Mouse (Mus musculus) forelimb bud, embryonic 11.5 days (tissue): ENCODE measurements at regions not wholly inside any gene's neighbourhood (a gene's known extent, or its start where the extent isn't known, plus 50 kb on each side); places are given as distances from the start of the nearest gene placed in this dataset.
A peak's percentile ranks its signal among the peaks of the same experiment; 100 is the strongest.
"Not testable (repeated sequence)": the region's sequence is repeated elsewhere in the genome, so short reads cannot be mapped to it uniquely, and the experiment has no call there.

Source experiments
- DNase-seq: peaks from one replicate; pipeline ENCODE4 v3.0.0-alpha.2; 2012; ENCODE audit warnings: low read depth, low spot score

DNA sequence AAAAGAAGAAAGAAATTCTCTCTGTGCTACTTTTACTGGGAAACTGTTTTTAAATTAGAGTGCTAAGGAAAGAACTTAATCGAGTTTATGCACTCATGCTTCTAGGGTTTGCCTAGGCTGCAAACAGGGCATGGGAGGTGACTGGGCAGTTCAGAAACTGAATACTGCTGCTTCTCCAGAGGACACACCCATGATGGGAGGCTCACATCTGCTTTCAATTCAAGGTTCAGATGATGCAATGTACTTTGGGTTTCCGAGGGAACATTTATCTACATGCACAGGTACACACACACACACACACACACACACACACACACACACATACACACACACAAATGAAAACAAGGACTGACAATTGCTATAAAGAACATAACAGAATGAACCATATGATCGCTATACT, 417.4 kb downstream of the Htr7 start:
- no peak for DNase-seq

DNA sequence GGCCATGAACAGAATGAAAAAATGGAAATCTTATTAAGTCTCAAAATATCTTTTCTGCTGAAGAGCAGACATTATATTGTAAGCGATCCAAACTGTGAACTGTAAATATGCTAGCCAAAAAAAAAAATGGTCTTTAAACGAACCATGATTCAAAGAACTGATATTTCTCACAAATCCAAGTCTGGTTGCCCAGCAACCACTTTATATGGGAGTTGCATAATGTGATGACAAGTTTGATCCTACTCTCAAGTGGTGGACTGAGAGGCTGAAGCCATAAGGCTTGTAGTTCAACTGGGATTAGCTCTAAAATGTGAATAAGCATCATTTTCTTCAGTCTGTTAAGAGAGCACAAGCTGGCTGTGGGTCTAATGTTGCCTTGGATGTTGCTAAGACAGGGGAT, 435.5 kb downstream of the Htr7 start:
- DNase-seq = no peak

DNA sequence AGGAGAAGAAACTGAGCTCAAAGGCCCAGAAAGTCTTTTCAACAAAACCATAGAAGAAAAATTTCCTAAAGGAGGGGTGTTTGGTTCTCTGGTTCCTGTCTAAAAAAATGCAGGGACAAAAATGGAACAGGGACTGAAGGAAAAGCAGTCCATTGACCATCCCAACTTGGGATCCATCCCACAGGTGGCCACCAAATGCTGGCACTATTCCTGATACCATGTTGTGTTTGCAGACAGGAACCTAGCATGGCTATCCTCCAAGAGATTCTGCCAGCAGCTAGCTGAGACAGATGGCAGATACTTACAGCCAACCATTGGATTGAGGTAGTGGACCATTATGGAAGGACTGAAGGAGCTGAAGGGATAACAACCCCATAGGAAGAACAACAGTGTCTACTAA, 461.9 kb downstream of the Htr7 start:
- DNase-seq = no peak

DNA sequence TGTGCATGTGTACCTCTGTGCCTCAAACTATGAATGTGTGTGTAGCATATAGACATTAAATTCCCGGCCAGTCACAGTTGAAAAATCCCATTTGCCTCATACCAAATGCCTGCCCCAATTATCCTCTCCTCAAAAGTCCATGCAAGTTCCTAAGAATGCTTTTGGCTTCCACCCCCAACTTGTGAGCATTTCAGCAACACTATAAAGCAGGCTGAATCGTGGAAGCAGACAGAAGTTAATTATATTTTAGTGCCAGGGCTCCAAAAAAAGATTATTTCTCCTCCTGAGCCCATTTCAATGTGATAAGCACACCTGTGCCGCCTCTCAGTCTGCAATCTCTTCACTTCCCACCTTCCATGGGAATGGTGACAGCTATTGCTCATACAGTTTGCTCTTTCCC, 481.3 kb downstream of the Htr7 start:
- no peak for DNase-seq

DNA sequence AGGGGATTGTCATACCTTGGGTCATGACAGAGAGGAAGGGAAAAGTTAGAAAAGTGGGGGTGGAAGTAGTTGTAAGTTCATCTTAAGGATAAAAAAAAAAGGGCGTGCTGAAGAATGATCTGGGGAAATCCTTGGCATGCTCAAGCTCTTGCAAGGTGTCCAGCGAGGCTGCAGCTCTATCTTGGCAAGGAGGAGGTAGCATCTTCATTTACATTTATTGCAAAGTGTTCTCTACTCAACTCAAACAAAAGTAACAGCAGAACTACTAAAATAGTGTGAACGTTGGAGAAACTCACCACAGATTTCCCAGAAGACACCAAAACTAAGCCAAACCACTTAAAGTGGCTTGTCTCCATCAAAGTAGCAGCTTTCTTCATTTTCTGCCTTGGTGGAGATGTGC, 507.9 kb downstream of the Htr7 start:
- no peak for DNase-seq

DNA sequence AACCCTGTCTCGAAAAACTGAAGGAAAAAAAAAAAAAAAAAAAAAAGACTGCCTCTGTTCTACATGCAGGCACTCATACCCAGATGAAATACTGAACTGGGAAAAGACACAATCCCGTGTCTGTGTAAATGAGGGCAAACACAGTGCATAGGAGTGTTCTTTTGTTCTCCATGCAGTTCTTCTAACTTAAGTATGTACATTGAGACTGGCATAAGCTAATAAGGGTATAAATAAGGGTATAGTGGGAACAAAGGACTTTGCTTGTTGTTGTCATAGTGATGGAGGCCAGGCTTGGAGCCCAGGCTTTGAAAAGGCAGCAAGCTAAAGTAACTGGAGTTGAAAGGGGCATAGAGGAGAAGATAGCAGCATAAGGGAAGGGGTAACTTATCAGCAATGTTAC, 520.5 kb downstream of the Htr7 start:
- DNase-seq = no peak

DNA sequence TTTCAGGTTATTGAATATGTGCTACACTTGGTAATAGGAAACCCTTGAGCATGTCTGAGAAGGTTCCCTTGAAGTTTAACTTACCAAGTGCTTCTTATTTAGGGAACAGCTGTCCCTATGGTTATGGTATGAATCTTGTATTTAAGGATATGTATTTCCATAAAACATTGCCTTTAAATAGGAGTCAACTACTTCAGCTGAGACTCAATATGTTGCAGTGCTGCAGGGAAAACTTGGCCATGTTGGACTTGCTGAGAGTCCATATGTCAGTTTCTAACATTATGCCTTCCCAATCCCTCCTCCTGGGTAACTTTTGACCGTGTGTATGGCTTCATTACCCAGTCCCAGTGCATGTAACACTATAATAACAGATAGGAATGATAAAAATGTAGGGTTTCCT, 528.0 kb downstream of the Htr7 start:
- DNase-seq = no peak

DNA sequence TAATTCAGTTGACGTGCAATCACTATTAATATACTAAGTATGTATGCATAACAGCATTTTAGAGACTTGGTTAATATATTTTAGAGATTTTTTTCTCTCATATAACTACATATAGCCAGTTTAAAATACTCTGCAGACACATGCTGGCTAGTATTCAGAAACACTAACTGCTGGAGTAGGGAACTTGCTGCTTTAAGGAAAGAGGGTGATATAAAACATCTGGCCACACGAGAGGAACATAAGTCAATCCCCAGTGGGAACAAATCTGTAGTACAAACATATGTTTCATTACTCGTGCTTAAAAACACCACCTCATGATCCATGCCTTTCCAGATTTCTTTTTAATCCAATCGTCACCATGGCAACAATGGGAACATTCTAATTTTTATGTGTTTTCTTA, 563.6 kb downstream of the Htr7 start:
- DNase-seq = peak; percentile 29

DNA sequence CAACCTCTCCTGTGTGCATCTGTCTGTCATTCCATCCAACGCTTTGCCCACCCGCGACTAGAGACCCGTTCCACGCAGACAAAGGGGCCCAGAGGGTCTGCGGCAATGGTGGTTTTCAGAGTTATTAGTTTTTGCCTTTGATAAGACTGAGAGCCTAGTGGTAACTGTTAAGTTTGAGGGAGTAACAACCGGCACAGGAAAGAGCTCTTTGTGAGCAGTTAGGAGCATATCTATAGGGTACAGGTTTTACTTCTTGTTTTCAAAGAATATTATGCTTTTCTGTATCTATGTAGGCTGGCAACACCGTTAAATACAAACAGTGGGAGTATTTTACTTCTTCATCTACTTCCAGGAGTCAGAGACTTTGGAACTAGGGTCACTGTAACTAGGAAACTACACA, 566.0 kb downstream of the Htr7 start:
- DNase-seq = no peak

DNA sequence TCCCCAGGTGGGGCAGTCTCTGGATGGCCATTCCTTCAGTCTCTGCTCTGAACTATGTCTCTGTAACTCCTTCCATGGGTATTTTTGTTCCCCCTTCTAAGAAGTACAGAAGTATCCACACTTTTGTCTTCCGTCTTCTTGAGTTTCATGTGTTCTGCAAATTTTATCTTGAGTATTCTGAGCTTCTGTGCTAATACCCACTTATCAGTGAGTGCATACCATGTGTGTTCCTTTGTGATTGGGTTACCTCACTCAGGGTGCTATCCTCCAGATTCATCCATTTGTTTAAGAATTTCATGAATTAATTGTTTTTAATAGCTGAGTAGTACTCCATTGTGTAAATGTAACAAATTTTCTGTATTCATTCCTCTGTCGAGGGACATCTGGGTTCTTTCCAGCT, 563.5 kb downstream of the Kif20b start:
- DNase-seq = not testable (repeated sequence)

DNA sequence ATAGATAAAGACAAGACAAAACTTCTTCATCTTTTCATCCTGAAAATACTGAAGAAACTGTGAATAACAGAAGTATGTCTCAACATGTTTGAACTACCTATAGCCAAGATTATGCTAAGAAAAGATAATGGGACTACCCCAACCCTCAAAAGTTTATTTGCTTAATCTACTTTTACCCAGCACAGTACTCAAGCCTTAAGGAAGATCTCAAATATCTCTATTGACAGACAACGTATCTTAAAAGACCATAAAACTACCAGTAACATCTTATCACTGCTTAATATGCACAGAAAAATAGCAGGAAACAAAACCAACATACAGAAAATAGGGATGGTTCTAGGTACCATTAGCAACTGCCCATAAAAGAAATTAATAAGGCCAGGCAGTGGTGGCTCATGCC, 560.3 kb downstream of the Kif20b start:
- no peak for DNase-seq

DNA sequence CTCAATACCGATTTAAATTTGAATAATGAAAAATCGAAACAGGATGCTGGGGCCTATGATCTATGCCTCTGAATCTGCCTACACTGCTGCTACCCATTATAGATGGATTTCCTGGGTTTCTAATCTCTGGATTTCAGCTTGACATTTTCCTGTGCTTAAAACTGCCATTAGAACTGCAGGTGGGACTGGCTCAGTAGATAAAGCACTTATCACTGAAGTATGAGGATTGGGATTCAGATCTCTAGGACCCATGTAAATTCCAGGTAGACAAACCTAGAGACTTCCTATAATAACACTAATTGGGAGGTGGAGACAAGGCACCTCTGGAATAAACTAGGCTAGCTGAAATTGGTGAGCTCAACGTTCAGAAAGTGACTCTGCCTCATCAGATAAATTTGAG, 531.8 kb downstream of the Kif20b start:
- no peak for DNase-seq

DNA sequence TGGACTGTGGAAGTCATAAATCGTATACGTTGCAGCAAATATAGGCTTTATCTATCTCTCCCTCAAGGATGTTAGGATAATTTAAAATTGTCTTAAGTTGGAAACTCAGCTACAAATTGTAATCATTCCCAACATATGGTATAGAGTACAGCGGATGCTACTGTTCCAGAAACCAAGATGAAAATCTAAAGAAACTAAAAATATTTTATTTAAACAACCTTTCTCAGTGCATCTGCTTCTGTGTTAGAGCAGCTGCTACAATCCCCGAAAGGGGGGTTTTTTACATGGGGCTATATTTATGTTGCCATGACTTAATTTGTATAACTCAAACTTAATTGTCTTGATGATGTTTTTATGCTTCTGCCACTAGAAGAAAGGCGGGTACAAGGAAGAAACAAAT, 520.3 kb downstream of the Kif20b start:
- DNase-seq = no peak

DNA sequence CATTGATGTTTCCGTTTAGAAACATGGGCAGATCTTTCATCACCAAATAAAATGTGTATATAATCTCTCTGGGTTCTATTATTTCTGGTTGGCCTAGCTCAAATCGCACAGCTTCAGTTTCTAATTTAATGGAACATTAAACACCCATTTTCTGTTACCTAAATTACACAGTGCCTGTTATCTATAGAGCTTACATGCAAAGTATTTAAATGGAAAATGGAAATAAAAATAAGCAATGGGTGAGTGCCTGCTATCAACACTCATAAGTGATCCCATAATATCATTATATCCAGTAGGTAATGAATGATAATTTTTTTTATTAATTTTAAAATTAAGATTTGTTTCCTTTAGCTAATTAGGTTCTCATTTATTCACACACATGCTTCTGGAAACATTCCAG, 515.9 kb downstream of the Kif20b start:
- DNase-seq = no peak
